Mouse (Mus musculus) small intestine, adult 2 months (tissue): ENCODE data around the gene 1700125H20Rik. TPM values are rescaled to one million over a fixed set of nuclear protein-coding genes. Genes with fewer than 3 reads are reported as not detected.

Experiments used
- H3K27ac ChIP-seq: fragments of 200-500 bp; 2 replicates; pipeline ENCODE4 v1.5.1; 2012; ENCODE audit warnings: low read depth, low read length, control low read depth, inconsistent platforms; ENCODE audit not compliant: insufficient read depth
- H3K27me3 ChIP-seq: fragments of 200-500 bp; 2 replicates; pipeline ENCODE4 v1.6.1; 2012; ENCODE audit warnings: mild to moderate bottlenecking, moderate library complexity, low read length, inconsistent platforms; ENCODE audit not compliant: control insufficient read depth, insufficient read depth
- H3K36me3 ChIP-seq: fragments of 200-500 bp; 2 replicates; pipeline ENCODE4 v1.6.1; 2012; ENCODE audit warnings: mild to moderate bottlenecking, low read length, control low read depth, inconsistent platforms; ENCODE audit not compliant: control insufficient read depth, insufficient read depth
- H3K4me1 ChIP-seq: fragments of 200-500 bp; 2 replicates; pipeline ENCODE4 v1.6.1; 2012; ENCODE audit warnings: low read length, inconsistent platforms, mixed read lengths; ENCODE audit not compliant: control insufficient read depth, insufficient read depth, insufficient read length
- H3K4me3 ChIP-seq: fragments of 200-500 bp; 2 replicates; pipeline ENCODE4 v1.5.1; 2012; ENCODE audit warnings: low read depth, mild to moderate bottlenecking, control low read depth, inconsistent platforms, low read length, moderate library complexity
- CTCF ChIP-seq: fragments of 200-500 bp; IDR thresholded peaks from 2 replicates; pipeline ENCODE4 v1.5.1; 2012; ENCODE audit warnings: low read depth, mild to moderate bottlenecking, control low read depth, inconsistent platforms, low read length, moderate library complexity, mixed read lengths; ENCODE audit not compliant: insufficient replicate concordance, insufficient read length; ENCODE audit errors: extremely low read depth
- POLR2A ChIP-seq: fragments of 200-500 bp; IDR thresholded peaks from 2 replicates; pipeline ENCODE4 v1.6.1; 2012; ENCODE audit warnings: low read depth, mild to moderate bottlenecking, control low read depth, inconsistent platforms, low read length, moderate library complexity
- WGBS: fragments of 180-500 bp; shearing (Covaris S2); methylation state at CpG from one replicate; pipeline ENCODE4 v1.1.7; 2018; 5-methylcytosine and 5-hydroxymethylcytosine counted together
- polyA plus RNA-seq: library from polyadenylated mRNA; depleted of rRNA; stranded (reverse); fragments of >200 nt; gene quantifications from 2 replicates; pipeline ENCODE4 v1.2.3, GENCODE M21; 2012; rRNA removed

Gene 1700125H20Rik
- polyA plus RNA-seq, 1 experiment: not detected

- Histone ChIP-seq H3K36me3 (peaks cover 36% of the 10 kb centered on the region), H3K27me3 (no peaks in the 10 kb centered on the region), H3K4me1 (no peaks in the 10 kb centered on the region), H3K27ac (no peak overlapping the region), H3K4me3 (no peak overlapping the region)
- TF ChIP-seq CTCF: no peak
- WGBS: 84% methylated on average over 3 of the region's 3 CpGs
These were observed 44.5 kb downstream of the 1700125H20Rik start for GRCm38 (mm10) chr11:85214679-85215078.

GRCm38 (mm10) chr11:85219014-85219413 lies 48.8 kb downstream of the 1700125H20Rik start:
- no peak for TF ChIP-seq POLR2A
- TF ChIP-seq CTCF: no peak
- Histone ChIP-seq H3K36me3 (peaks cover 16% of the 10 kb centered on the region), H3K27me3 (no peaks in the 10 kb centered on the region), H3K27ac (no peak overlapping the region), H3K4me3 (no peak overlapping the region), H3K4me1 (no peaks in the 10 kb centered on the region)
- 92% methylated on average over 3 of the region's 3 CpGs for WGBS

- 93% methylated on average over 6 of the region's 6 CpGs for WGBS
- TF ChIP-seq POLR2A (no peak), CTCF (no peak)
These were observed 52.4 kb downstream of the 1700125H20Rik start for GRCm38 (mm10) chr11:85222561-85222960.

GRCm38 (mm10) chr11:85223248-85223647 lies 53.0 kb downstream of the 1700125H20Rik start:
- peaks cover 5% of the 10 kb centered on the region; the same call in 1 of the 2 replicates for H3K4me1 ChIP-seq
- WGBS: 96% methylated on average over 3 of the region's 3 CpGs
- H3K36me3 ChIP-seq: no peaks in the 10 kb centered on the region
- H3K27ac ChIP-seq: no peak overlapping the region
- no peak overlapping the region for H3K4me3 ChIP-seq
- H3K27me3 ChIP-seq: no peaks in the 10 kb centered on the region
- TF ChIP-seq POLR2A: no peak
- TF ChIP-seq CTCF: no peak

More at GRCm38 (mm10) chr11:85222561-85222960, 52.4 kb downstream of the 1700125H20Rik start:
- no peaks in the 10 kb centered on the region for H3K36me3 ChIP-seq
- no peaks in the 10 kb centered on the region for H3K27me3 ChIP-seq
- H3K4me3 ChIP-seq: no peak overlapping the region
- peaks cover 5% of the 10 kb centered on the region; the same call in 1 of the 2 replicates for H3K4me1 ChIP-seq
- no peak overlapping the region for H3K27ac ChIP-seq

Other genes starting within 250 kb of the 1700125H20Rik start
- 13.9 and 46.7 TPM in 2 replicates for gene Car4, start 212.6 kb upstream of the 1700125H20Rik start, polyA plus RNA-seq
- 0.63 and 2.8 TPM in 2 replicates for gene Usp32, start 30.2 kb upstream of the 1700125H20Rik start, polyA plus RNA-seq
- gene Appbp2, start 64.7 kb downstream of the 1700125H20Rik start, polyA plus RNA-seq: 3.6 and 4.7 TPM in 2 replicates
- gene Ppm1d, start 140.8 kb downstream of the 1700125H20Rik start, polyA plus RNA-seq: 1.5 and 2.6 TPM in 2 replicates
- 13.2 and 32.1 TPM in 2 replicates for gene Bcas3, start 182.8 kb downstream of the 1700125H20Rik start, polyA plus RNA-seq